Mouse (Mus musculus) urinary bladder, postnatal 0 days (tissue): ENCODE data around the gene Vpreb3. TPM values are rescaled to one million over a fixed set of nuclear protein-coding genes. Genes with fewer than 3 reads are reported as not detected.

Experiments used
- polyA plus RNA-seq: library from polyadenylated mRNA; unstranded; fragments of >200 nt; fragmentation: Nextera tagmentation; extraction: Ambion mirVana; gene quantifications from 2 replicates; pipeline ENCODE4 v1.2.1, GENCODE M21; 2015

The Vpreb3 gene
- 0.36 TPM in 1 of 2 replicates, not detected in the other for polyA plus RNA-seq

DNA sequence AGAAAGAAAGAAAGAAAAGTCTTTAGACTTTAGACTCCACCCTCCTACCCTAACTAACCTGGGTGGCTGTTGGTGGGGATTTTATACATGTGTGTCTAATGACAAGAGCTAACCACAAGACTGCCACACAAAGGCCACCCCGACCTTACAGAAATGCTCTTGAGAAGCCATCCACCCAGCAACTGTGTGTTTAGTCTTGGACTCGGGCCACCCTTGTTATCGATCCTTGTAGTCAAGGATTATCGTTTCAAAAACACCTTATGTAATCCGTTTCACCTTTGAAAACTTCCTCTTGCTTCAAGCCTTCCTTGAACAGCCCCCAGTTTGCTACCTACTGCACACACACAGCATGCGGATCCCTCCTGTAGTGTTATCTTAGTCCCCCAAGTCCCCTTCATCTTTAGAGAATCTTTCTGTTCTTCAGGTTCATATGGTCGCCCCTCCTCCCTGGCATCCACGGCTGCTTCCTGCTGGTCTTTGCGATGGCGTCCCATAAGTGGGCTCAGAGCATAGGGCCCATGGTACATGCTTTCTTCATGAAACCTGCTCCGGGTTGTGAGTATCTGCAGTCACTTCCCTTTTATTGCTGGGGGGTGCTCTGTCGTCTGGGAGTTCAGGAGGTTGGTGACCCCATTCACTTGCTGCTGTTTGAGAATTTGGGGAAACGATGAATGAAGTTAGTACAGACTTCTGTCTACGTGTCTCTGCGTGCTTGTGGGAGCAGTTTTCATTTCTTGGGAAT, at the start of gene Vpreb3:
Gene Vpreb3 (plus strand): TSS at position 322 of the 742 bp plus-strand sequence.

DNA sequence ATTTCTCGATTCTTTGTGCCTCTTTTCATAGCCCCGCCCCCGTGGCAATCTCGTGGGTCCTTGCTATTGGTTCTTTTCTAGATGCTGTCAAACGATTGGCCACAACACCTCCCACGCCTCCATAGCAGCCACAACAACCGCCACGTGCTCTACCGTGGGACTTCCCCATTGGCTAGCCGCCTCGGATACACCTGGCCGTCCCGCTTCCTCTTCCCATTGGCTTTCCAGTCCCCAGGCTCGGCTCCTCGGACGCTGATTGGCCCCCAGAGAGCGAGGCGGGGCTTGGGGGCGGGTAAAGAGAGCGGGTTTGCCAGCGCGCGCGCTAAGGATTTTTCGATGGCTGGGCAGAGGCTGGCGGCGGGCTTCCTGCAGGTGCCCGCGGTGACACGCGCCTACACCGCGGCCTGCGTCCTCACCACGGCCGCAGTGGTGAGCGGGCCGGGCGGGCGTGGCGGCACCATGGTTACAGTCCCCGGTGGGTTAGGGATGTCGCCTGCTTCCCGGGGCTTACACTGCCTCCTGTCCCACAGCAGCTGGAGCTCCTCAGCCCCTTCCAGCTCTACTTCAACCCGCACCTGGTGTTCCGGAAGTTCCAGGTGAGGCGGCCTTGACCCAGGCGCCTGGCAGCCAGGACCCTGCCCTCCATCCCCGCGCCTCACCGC, 49.6 kb upstream of the Vpreb3 start, which contains the start of gene Derl3:
Gene Derl3 (plus strand): TSS at position 325 of the 662 bp plus-strand sequence.

DNA sequence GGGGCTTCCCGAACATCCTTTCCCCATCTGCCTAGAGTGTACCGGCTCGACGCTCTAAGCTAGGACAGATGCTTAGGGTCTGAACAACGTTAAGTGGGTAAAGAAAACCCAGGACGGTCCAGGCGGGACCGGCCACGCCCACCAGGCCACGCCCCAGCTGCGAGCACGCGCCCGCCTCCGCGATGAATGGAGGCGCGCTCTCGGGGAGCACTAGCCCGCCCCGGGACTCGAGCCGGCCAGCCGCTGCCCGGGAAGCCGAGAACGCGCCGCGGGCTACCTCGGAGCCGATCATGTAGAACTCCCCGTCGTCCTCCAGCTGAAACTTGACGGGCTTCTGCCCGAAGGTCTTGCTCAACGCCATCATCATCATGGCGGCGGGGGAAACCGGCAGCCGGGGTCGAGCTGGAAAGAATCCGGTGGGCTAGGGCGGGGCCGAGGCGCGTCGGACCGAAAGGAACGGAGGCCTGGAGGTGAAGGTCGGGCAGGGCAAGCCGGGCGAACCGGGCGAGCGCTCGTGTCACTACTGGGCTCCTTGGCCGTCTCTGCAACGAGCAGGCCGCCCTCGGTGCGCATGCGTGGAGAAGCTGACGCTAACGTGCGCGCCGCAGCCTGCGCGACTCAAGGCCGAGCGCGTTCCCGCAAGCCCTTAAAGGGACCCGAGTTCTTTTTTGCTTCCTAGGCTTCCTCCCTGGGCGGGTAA, 21.7 kb upstream of the Vpreb3 start, which contains the start of gene Smarcb1:
Gene Smarcb1 (minus strand): TSS at position 592 of the 700 bp plus-strand sequence.

DNA sequence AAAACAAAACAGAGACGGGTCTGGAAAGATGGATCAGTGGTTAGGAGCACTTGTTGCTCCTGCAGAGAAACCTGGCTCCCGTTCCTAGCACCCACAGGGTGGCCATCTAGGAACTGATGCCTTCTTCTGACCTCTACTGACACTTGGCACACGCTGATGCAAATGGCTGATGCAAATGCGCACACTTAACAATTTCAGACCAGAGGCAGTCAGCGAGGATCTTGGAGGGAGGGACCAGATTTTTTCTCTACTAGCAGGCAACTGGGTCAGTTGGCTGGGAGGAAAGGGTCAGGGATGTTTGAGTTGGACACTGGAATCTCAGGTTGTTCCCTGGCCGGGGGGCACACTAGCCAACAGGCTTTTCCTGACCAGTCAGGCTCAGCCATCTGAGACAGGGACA, 10.0 kb upstream of the Vpreb3 start, which contains the start of gene Chchd10:
Gene Chchd10 (plus strand): TSS at position 240 of the 400 bp plus-strand sequence.

DNA sequence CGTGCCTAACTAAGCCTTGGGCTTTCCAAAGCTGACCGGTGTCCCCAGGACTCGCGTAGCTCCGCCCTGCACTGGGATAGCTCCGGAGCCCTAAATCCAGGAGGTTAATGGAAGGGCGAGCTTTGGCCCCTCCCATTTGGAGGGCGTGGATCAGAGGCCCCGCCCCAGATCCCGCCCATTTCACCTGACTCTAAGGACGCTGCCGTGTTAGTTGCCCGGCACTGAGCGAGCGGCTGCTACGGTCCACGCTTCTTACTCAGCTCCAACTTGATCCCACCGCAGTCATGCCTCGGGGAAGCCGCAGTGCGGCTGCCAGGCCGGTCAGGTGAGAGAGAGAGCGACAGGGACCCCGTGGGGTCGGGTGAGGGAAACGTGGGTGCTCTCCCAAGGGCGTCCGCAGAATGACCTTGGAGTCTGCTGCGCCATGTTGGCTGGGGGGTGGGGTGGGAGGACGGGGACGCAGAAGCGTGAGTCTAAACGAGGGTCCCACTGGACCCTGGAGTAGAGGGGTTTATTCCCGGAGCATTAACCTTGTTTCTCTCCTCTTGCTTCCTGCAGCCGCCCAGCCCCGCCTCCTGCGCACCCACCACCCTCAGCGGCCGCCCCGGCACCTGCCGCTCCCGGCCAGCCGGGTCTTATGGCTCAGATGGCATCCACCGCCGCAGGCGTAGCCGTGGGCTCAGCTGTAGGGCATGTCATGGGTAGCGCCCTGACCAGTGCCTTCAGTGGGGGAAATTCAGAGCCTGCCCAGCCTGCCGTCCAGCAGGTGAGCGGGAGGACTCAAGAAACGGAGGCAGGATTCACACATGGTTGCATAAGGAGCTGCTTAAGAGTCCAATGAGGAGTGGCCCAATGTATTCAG, 6.9 kb upstream of the Vpreb3 start, which contains the start of gene Mmp11:
Gene Mmp11 (minus strand): TSS at position 817 of the 862 bp plus-strand sequence.

DNA sequence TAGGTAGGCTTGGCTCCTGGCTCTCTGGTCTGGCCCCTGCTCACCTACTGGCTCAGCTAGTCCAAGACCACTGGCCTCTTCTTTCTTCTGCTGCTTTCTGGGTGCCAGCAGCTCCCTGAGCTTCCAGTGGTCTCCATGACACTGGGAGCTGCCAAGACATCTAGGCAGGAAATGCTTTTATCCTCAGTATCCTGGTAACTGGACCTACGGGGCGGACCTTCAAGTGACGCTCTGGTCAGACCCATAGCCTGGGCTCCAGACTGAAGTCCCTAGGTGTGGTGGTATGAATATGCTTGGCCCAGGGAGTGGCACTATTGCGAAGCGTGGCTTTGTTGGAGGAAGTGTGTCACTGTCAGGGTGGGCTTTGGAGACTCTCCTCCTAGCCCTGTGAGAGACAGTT, 2.3 kb upstream of the Vpreb3 start, which contains the start of gene Gm867:
Gene Gm867 (minus strand): TSS at position 153 of the 400 bp plus-strand sequence.

DNA sequence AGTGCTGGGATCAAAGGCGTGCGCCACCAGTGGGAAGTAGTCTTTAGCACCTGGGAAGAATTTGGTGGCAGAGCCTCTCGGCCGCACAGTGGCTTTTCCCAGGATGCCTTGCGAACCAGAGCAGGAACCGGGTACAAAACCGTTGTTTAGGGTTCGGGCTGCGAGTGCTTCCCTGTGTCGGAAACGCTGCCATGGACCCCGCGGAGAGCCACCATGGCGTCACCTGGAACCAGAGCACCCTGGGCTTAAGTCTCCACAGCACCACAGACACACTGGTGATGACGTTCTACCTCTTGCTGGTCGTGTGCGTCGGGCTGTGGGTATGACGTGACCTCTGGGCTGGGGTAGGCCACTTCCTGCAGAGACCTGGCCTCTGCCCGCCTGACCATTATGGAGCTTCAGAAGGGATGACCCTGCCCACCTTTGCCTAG, 11.5 kb downstream of the Vpreb3 start, which contains the start of gene Gm5134:
Gene Gm5134 (plus strand): TSS at position 134 of the 431 bp plus-strand sequence.

Other genes starting within 250 kb of the Vpreb3 start
- gene Cabin1, start 178.7 kb upstream of the Vpreb3 start, polyA plus RNA-seq, result 17.0 and 18.6 TPM in 2 replicates
- gene Ddt, start 169.6 kb upstream of the Vpreb3 start, polyA plus RNA-seq, result 45.8 and 51.8 TPM in 2 replicates
- gene Gm20441, start 162.1 kb upstream of the Vpreb3 start, polyA plus RNA-seq, result 0.28 and 1.0 TPM in 2 replicates
- gene Gstt3, start 161.6 kb upstream of the Vpreb3 start, polyA plus RNA-seq, result 60.8 and 65.5 TPM in 2 replicates
- 49.2 and 49.8 TPM in 2 replicates for gene Gstt1, start 144.5 kb upstream of the Vpreb3 start, polyA plus RNA-seq
- not detected in 2 replicates for gene Gstt4, start 120.5 kb upstream of the Vpreb3 start, polyA plus RNA-seq
- 21.6 and 26.6 TPM in 2 replicates for gene Gstt2, start 105.6 kb upstream of the Vpreb3 start, polyA plus RNA-seq
- 1,044 and 1,157 TPM in 2 replicates for gene Mif, start 82.8 kb upstream of the Vpreb3 start, polyA plus RNA-seq
- gene Derl3, start 49.6 kb upstream of the Vpreb3 start, polyA plus RNA-seq, result 0.48 and 1.1 TPM in 2 replicates
- 77.3 and 83.6 TPM in 2 replicates for gene Smarcb1, start 21.4 kb upstream of the Vpreb3 start, polyA plus RNA-seq
- gene Chchd10, start 9.9 kb upstream of the Vpreb3 start, polyA plus RNA-seq, result 120 and 128 TPM in 2 replicates
- 14.1 and 14.9 TPM in 2 replicates for gene Mmp11, start 6.6 kb upstream of the Vpreb3 start, polyA plus RNA-seq
- gene Gm867, start 2.4 kb upstream of the Vpreb3 start, polyA plus RNA-seq, result 0.29 TPM in 1 of 2 replicates, not detected in the other
- gene Gm5134, start 11.5 kb downstream of the Vpreb3 start, polyA plus RNA-seq, result not detected in 2 replicates
- gene Zfp280b, start 89.6 kb downstream of the Vpreb3 start, polyA plus RNA-seq, result 11.1 and 11.6 TPM in 2 replicates
- not detected in 2 replicates for gene Slc5a4b, start 167.9 kb downstream of the Vpreb3 start, polyA plus RNA-seq
- gene Slc5a4a, start 204.4 kb downstream of the Vpreb3 start, polyA plus RNA-seq, result not detected in 2 replicates